Mouse (Mus musculus) lung, embryonic 16.5 days (tissue): ENCODE results near the gene 4931406P16Rik. TPM values are rescaled to one million over a fixed set of nuclear protein-coding genes. Genes with fewer than 3 reads are reported as not detected.
A peak's percentile ranks its signal among the peaks of the same experiment; 100 is the strongest.

Source experiments
- ATAC-seq: fragments of 200-750 bp; cut with Nextera tagmentation; 2 replicates; pipeline ENCODE4 v1.8.0; 2017; ENCODE audit warnings: low read depth, mild to moderate bottlenecking, moderate library complexity
- H3K27ac ChIP-seq: fragments of 300-500 bp; sonication (generic); 2 replicates; pipeline ENCODE4 v1.5.1; 2014; ENCODE audit warnings: mild to moderate bottlenecking, control low read depth, low read length
- H3K27me3 ChIP-seq: fragments of 300-500 bp; sonication (generic); 2 replicates; pipeline ENCODE4 v1.6.1; 2014; ENCODE audit warnings: low read depth, low read length, mixed read lengths; ENCODE audit not compliant: control insufficient read depth, insufficient read depth
- H3K36me3 ChIP-seq: fragments of 300-500 bp; sonication (generic); 2 replicates; pipeline ENCODE4 v1.6.1; 2014; ENCODE audit warnings: low read length; ENCODE audit not compliant: control insufficient read depth, insufficient read depth
- H3K4me1 ChIP-seq: fragments of 300-500 bp; sonication (generic); replicated peaks from 2 replicates; pipeline ENCODE4 v1.6.1; 2014; ENCODE audit warnings: low read length, mixed read lengths; ENCODE audit not compliant: control insufficient read depth, insufficient read depth
- H3K4me2 ChIP-seq: fragments of 300-500 bp; sonication (generic); 2 replicates; pipeline ENCODE4 v1.6.1; 2014; ENCODE audit warnings: low read depth, low read length, control low read depth
- H3K4me3 ChIP-seq: fragments of 300-500 bp; sonication (generic); 2 replicates; pipeline ENCODE4 v1.5.1; 2014; ENCODE audit warnings: mild to moderate bottlenecking, low read length, control low read depth
- H3K9ac ChIP-seq: fragments of 300-500 bp; sonication (generic); 2 replicates; pipeline ENCODE4 v1.6.1; 2014; ENCODE audit warnings: low read length, control low read depth
- H3K9me3 ChIP-seq: fragments of 300-500 bp; sonication (generic); 2 replicates; pipeline ENCODE4 v1.6.1; 2016; ENCODE audit warnings: low read length; ENCODE audit not compliant: control insufficient read depth
- WGBS: fragments of 180-500 bp; shearing (Covaris S2); extraction: QIAGEN DNeasy Blood & Tissue Kit; methylation state at CpG from one replicate; pipeline ENCODE4 v1.1.7; 2014; 5-methylcytosine and 5-hydroxymethylcytosine counted together
- polyA plus RNA-seq: library from polyadenylated mRNA; unstranded; fragments of >200 nt; fragmentation: Nextera tagmentation; extraction: Ambion mirVana; gene quantifications from 2 replicates; pipeline ENCODE4 v1.2.1, GENCODE M21; 2015

Gene 4931406P16Rik
- polyA plus RNA-seq, 1 experiment from 2014 or later, result 63.8 TPM

DNA sequence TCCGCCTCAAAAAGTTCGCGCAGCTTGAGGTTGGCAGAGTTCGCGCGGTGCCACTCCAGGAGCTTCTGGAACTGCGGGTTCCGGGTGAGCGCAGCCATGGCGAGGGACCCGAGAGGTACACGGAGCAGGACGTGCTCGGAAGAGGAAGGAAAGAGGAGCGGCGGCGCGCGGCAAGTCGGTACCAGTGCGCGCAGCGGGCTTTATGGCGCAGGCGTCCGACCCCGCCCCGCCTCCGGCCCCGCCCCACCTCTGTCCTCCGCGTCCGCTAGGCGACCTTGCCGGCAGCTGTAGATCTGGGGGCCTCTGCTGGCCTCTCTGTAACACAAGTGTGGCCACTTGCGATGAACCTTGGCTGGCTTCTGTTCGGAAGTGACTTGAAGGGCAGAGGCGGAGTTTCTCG lies 83.2 kb downstream of the 4931406P16Rik start, which contains the start of gene Gpi1:
TSS of gene Gpi1 (minus strand) at position 221 of the 400 bp plus-strand sequence.
- 0% methylated on average over 37 of the region's 39 CpGs for WGBS
- H3K4me1 ChIP-seq, result peaks cover 32% of the 10 kb centered on the region
- H3K4me3 ChIP-seq, result peak within 1 kb of the TSS; percentile 81
- peak within 1 kb of the TSS; percentile 83 for H3K4me2 ChIP-seq
- H3K27ac ChIP-seq, result peak within 1 kb of the TSS; percentile 89
- H3K9ac ChIP-seq, result peak within 1 kb of the TSS; percentile 88
- peak; percentile 82 for ATAC-seq
- H3K9me3 ChIP-seq, result no peaks in the 10 kb centered on the region
- no peaks in the 10 kb centered on the region for H3K27me3 ChIP-seq
- H3K36me3 ChIP-seq, result peaks cover 9% of the 10 kb centered on the region

DNA sequence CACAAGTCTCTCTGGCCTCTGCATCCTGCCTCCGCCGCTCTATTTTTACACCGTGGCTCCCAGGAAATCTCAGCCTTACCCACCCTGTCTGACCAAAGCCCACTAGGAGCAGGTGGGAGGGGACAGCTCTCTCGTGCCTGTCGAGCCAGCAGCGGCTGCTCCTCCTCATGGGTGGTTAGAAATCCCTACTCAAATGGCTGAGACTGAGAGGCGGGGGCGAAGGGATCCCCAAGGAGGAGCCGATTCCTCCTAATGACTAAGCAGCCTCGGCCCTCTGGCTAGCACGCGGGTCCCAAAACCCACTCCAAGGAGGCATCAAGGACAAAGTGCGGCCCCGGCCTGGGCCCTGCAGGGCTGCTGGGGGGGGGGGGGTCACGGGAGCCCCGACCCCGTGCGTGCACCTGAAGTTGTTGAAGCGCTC lies 83.7 kb downstream of the 4931406P16Rik start:
- H3K9me3 ChIP-seq, result no peaks in the 10 kb centered on the region
- H3K4me3 ChIP-seq, result peak overlapping the region; percentile 81
- H3K27ac ChIP-seq, result peak overlapping the region; percentile 89
- H3K36me3 ChIP-seq, result peaks cover 9% of the 10 kb centered on the region
- H3K27me3 ChIP-seq, result no peaks in the 10 kb centered on the region
- peak overlapping the region; percentile 83 for H3K4me2 ChIP-seq
- WGBS, result 0% methylated on average over 19 of the region's 19 CpGs
- H3K4me1 ChIP-seq, result peaks cover 32% of the 10 kb centered on the region
- peak overlapping the region; percentile 88 for H3K9ac ChIP-seq
- ATAC-seq, result peak; percentile 16; the same call in 1 of the 2 replicates

DNA sequence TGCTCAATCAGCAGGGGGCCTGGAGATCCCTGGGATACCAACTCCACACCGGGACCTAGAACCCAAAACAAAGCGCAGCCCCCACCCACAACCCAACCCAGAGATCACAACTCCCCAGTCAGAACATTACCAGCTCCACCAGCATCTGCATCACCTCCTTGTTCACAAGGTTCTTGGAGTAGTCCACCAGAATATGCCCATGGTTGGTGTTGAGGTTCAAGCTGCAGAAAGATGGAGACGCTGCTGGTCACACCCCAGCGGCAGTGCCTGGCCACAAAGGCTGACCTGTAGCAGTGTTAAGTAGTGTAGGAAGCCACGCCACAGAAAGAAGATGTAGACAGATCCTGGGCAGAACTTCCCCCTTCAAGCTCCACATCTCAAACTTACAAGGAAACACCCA lies 84.2 kb downstream of the 4931406P16Rik start:
- Histone ChIP-seq H3K4me3 (peak overlapping the region; percentile 81), H3K9ac (peak overlapping the region; percentile 88), H3K4me1 (peaks cover 32% of the 10 kb centered on the region), H3K27ac (peak overlapping the region; percentile 89; the same call in 1 of the 2 replicates), H3K27me3 (no peaks in the 10 kb centered on the region), H3K9me3 (no peaks in the 10 kb centered on the region), H3K4me2 (peak overlapping the region; percentile 83), H3K36me3 (peaks cover 12% of the 10 kb centered on the region)
- ATAC-seq, result no peak
- WGBS, result 9% methylated on average over 5 of the region's 5 CpGs

- Histone ChIP-seq H3K9ac (peak overlapping the region; percentile 13; the same call in 1 of the 2 replicates), H3K4me2 (peak overlapping the region; percentile 83), H3K36me3 (peaks cover 12% of the 10 kb centered on the region), H3K27ac (no peak overlapping the region), H3K9me3 (no peaks in the 10 kb centered on the region), H3K4me1 (peaks cover 32% of the 10 kb centered on the region), H3K4me3 (peak overlapping the region; percentile 22), H3K27me3 (no peaks in the 10 kb centered on the region)
- WGBS, result 26% methylated on average over 9 of the region's 9 CpGs
- no peak for ATAC-seq
These were observed 84.7 kb downstream of the 4931406P16Rik start for GRCm38 (mm10) chr7:34228641-34229040.

DNA sequence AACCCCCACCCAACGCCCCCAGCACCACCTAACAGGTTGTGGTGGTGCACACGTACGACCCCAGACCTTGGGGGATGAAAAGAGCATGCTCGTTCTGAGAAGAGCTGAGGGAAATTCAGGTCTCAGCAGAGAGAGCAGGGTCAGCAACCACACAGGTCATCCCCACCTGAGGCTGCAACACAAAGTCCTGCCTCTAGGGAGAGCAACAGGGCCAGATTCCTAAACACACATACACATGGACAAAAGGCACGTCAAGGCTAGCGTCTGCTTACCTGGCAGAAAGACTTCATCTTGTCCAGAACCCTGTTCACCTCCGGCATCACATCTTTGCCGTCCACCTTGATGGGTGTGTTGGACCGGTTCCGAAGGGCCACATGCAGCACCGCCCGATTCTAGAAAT lies 86.5 kb downstream of the 4931406P16Rik start:
- no peak for ATAC-seq
- no peak overlapping the region for H3K27ac ChIP-seq
- no peak overlapping the region for H3K4me2 ChIP-seq

DNA sequence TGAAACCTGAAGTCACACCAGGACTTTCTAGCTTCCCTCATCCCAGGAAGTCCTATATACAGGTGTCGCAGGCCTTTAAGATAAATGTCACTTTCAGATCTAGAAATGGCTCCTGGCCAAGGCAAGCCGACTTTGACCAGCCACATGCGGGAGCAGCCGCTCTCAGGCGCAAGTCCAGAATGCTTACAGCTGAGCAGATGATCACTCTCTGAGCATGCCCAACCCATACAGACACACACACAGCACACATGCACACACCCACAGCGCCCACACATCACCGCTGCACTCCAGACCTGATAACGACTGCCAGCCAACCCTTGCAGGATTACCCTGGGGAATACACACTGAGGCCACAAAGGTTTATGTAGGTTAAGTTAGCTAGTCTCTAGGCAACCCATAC lies 87.3 kb downstream of the 4931406P16Rik start:
- WGBS, result 64% methylated on average over 8 of the region's 8 CpGs
- H3K4me3 ChIP-seq, result no peak overlapping the region

More for the DNA sequence above, 86.5 kb downstream of the 4931406P16Rik start:
- Histone ChIP-seq H3K4me1 (peaks cover 26% of the 10 kb centered on the region), H3K4me3 (no peak overlapping the region), H3K9me3 (no peaks in the 10 kb centered on the region; the same call in 1 of the 2 replicates), H3K36me3 (peaks cover 25% of the 10 kb centered on the region), H3K27me3 (no peaks in the 10 kb centered on the region), H3K9ac (no peak overlapping the region)
- 85% methylated on average over 12 of the region's 12 CpGs for WGBS

GRCm38 (mm10) chr7:34224308-34224707 lies 89.0 kb downstream of the 4931406P16Rik start:
- H3K4me2 ChIP-seq, result no peak overlapping the region
- peaks cover 37% of the 10 kb centered on the region for H3K36me3 ChIP-seq
- H3K9me3 ChIP-seq, result no peaks in the 10 kb centered on the region; the same call in 1 of the 2 replicates
- H3K9ac ChIP-seq, result no peak overlapping the region
- ATAC-seq, result no peak
- H3K4me3 ChIP-seq, result no peak overlapping the region
- no peaks in the 10 kb centered on the region for H3K27me3 ChIP-seq
- peaks cover 19% of the 10 kb centered on the region for H3K4me1 ChIP-seq
- WGBS, result 92% methylated on average over 6 of the region's 6 CpGs
- no peak overlapping the region for H3K27ac ChIP-seq

More for the DNA sequence above, 87.3 kb downstream of the 4931406P16Rik start:
- ATAC-seq, result no peak
- Histone ChIP-seq H3K27me3 (no peaks in the 10 kb centered on the region), H3K9ac (no peak overlapping the region), H3K4me2 (no peak overlapping the region), H3K36me3 (peaks cover 32% of the 10 kb centered on the region), H3K4me1 (peaks cover 26% of the 10 kb centered on the region), H3K27ac (no peak overlapping the region), H3K9me3 (no peaks in the 10 kb centered on the region; the same call in 1 of the 2 replicates)

- no peak for ATAC-seq
- 95% methylated on average over 10 of the region's 10 CpGs for WGBS
- Histone ChIP-seq H3K36me3 (peaks cover 47% of the 10 kb centered on the region), H3K4me2 (no peak overlapping the region), H3K4me1 (peaks cover 3% of the 10 kb centered on the region; the same call in 1 of the 2 replicates), H3K9me3 (no peaks in the 10 kb centered on the region; the same call in 1 of the 2 replicates), H3K27ac (no peak overlapping the region), H3K4me3 (no peak overlapping the region), H3K9ac (no peak overlapping the region), H3K27me3 (no peaks in the 10 kb centered on the region)
These were observed 91.0 kb downstream of the 4931406P16Rik start for GRCm38 (mm10) chr7:34222340-34222739.

- H3K36me3 ChIP-seq, result peaks cover 48% of the 10 kb centered on the region
- H3K4me3 ChIP-seq, result no peak overlapping the region
- H3K27me3 ChIP-seq, result no peaks in the 10 kb centered on the region
- ATAC-seq, result no peak
- H3K27ac ChIP-seq, result no peak overlapping the region
- H3K4me2 ChIP-seq, result no peak overlapping the region
- no peak overlapping the region for H3K9ac ChIP-seq
- no peaks in the 10 kb centered on the region; the same call in 1 of the 2 replicates for H3K9me3 ChIP-seq
- WGBS, result 82% methylated on average over 9 of the region's 9 CpGs
- H3K4me1 ChIP-seq, result peaks cover 2% of the 10 kb centered on the region; the same call in 1 of the 2 replicates
These were observed 91.6 kb downstream of the 4931406P16Rik start for GRCm38 (mm10) chr7:34221594-34222250.
